Mouse (Mus musculus): Measurements from ENCODE around the gene Gm42791. TPM values are rescaled to one million over a fixed set of nuclear protein-coding genes. Genes with fewer than 3 reads are reported as not detected.

The Gm42791 gene
- total RNA-seq, 2 experiments from 2014 or later = 18.9 to 21.1 TPM

DNA sequence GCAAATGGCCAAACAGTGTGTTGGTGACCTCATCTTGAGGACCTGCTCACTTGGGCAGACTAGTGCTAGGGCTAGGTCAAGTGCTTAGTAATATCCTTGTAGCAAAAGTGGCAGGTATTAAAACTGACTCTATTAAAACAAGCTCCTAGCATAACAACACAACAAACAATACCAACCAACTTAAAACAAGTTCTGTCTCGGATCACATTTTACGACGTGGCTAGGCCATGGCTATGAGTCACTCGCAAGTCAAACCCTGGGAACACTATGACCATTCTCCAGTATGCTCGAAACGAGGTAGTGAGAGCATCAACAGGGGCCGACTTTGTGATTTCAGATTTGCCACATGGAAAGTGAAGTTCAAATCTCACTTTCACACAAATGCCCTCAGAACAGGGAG lies 99.1 kb downstream of the Gm42791 start:
- no peak for DNase-seq (ENCODE audit: extremely low spot score in 1 of 2, low spot score in 1 of 2)

DNA sequence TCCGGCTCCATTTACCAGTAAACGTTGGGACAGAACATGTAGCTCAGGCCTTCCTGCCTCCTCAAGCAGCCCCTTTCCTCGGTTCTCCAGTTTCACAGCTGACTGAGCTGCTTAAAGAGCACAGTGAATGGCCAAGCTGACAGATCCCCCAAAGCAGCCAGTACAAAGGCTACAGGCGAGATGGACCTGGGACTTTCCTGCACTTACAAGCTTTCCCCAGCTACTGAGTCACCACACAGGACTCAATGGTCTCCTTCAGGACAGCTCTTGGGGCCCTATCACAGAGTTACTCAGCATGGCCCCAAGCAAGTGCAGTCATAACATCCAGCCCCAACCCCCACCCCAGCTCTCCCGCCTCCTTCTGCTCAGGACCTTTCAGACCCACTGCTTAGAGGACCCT lies 99.9 kb downstream of the Gm42791 start:
- no peak for DNase-seq (ENCODE audit: extremely low spot score in 1 of 2, low spot score in 1 of 2)

DNA sequence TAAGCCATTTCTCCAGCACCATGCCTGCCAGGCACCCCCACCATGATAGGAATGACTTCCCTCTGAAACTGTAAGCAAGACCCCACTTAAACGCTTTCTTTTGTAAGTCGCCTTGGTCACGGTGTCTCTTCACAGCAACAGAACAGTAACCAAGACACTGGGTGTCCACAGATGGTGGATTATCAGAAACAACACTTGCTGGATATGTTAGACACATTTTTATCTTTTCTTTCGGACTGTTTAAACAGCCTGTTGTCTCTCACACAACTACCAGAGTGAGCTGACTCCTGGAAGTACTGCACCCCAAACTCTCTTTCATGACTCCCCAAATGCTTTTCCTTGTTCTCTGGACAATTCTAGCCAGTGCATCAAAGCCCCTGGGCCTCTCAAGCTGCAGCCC lies 104.7 kb downstream of the Gm42791 start:
- no peak for DNase-seq (ENCODE audit: extremely low spot score in 1 of 2, low spot score in 1 of 2)

DNA sequence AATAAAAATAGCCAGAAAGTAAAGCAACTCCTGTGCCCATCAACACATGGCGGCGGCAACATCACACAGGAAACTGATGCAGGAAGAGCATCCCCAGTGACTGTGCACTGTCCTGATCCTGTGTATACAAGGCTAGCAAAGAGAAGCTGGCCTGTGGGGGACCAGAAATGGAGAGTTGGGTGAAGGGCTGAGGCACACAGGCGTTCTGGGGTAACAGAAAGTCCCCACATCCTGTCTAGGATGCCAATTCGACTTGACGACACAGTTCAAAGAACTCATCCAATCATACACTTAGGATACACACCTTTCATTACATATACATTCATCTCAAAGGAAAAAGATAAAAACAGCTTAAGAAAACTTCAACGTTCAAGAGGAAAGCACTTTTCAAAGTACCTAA lies 106.9 kb downstream of the Gm42791 start:
- DNase-seq (ENCODE audit: extremely low spot score in 1 of 2, low spot score in 1 of 2) = no peak

DNA sequence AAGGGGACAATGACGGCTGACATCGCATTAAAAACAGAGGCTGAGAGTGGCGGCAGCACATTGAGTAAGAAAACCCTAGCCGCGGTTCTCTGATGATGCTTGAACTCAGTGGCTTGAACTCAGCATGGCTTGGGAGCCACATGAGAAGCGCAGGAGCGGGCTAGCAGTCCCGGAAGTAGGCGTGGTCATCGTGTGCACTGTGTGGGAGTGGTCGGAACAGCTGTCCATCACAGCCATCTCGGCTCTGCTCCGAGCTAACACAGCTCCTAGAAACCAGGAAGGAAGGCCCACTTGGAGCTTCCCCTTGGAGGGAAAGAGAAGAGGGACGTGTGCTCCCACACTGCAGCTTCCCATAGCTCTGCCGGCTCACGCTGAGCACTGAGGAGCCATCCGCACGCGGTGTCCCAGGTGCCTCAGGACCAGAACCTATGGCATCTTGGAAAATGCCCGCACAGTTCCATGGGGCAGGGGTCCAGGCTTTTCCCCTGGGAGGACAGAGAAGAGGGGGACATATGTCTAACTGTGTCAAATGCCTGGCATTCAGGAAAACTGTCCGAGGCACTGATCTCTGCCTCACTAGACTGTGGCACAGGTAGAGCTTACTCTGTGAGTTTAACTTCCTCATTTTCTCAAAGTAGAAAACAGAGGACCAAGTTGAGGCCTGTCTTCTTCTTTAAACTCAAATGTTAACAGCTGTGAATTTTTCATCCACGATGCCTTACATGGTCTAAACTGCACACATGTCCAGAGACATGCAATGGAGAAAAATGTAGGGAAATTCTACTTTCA lies 108.9 kb downstream of the Gm42791 start:
- DNase-seq (ENCODE audit: extremely low spot score in 1 of 2, low spot score in 1 of 2) = no peak

DNA sequence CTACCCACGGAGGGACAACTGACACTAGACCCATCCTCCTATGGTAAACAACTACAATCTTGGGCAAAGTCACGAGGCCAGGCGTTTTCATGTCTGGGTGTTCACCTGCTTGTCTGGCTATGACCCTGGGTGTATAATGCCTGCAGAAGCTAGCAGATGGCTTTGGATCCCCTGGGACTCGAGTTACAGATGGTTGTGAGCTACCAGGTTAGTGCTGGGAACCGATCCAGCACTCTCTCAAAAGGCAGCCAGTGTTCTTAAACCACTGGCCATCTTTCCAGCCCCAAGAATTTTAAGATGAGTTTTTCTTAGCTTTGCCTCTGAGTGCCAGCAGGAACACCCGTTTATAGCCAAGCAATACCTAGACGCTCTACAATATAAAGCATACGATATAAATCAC lies 111.3 kb downstream of the Gm42791 start:
- DNase-seq (ENCODE audit: extremely low spot score in 1 of 2, low spot score in 1 of 2) = no peak

DNA sequence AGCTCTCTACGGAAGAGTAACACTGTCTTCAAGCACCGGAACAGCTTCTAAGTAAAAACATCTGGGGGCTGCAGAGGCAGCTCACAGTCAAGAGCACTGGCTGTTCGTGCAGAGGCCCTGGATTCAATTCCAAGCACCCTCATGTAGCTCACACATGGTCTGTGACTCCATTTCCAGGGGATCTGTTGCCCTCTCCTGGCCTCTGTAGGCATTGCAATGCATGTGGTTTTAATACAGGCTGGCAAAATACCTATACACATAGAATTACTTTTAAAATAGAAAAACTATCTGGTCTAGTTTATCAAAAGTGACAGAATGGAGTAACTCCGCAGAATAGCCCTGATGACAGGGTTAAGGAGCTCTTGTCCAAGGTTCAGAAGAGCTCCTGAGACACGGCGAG lies 115.7 kb downstream of the Gm42791 start:
- DNase-seq (ENCODE audit: extremely low spot score in 1 of 2, low spot score in 1 of 2) = peak in 1 of 2 experiments; percentile 21

DNA sequence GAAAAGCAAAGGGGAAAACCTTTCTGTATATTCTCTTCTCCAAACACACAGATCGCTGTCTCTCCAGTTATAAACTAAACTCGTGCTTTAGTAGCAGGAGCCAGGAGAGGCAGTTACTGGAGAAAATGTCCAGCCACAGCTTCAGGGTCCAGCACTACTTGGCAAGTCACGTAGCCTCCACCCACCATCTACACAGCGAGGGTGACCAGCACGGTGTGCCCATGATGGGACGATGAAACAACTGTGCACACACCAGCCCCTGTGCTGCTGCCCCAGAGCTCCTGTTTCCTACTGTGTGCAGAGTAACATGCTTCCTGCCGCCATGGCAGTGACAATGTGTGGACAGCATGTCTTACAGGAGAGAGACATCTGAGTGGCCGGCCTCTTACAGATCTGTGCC lies 121.8 kb downstream of the Gm42791 start:
- DNase-seq (ENCODE audit: extremely low spot score in 1 of 2, low spot score in 1 of 2) = no peak

DNA sequence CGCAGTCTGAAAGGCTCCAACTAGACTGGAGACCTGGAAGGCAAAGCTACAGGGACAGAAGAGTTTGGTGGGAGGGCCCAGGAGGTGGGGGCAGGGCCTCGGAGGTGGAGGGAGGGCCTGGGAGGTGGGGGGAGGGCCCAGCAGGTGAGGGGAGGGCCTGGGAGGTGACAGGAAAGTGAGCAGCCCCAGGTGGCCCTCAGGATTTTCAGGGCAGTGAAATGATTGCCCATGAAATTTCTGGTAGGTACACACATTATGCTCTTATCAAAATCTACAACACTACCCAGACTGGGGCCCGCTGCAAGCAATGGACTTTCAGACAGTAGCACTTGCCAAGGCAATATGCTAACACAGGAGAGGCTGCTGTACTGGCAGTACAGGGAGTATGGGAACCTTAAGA lies 125.4 kb downstream of the Gm42791 start:
- DNase-seq (ENCODE audit: extremely low spot score in 1 of 2, low spot score in 1 of 2) = no peak

DNA sequence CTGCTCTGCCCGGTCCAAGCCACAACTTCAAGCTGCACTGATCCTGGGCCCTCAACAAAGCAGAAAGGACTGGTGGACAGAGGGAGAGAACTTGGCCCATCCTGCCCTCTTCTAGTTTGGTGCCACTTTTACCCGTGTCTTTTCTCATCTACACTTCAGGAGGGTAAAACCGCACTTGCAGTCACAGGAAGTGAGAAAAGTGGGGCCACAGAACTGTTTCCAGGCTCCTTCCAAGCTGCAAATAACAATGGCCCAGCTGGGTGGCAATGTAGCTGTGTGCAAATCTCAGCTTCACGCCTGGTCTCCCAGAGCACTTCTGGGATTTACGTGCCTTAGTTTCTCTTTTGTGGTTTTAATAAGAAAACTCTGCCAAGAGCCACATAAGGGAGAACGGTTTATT lies 127.2 kb downstream of the Gm42791 start:
- no peak for DNase-seq (ENCODE audit: extremely low spot score in 1 of 2, low spot score in 1 of 2)

DNA sequence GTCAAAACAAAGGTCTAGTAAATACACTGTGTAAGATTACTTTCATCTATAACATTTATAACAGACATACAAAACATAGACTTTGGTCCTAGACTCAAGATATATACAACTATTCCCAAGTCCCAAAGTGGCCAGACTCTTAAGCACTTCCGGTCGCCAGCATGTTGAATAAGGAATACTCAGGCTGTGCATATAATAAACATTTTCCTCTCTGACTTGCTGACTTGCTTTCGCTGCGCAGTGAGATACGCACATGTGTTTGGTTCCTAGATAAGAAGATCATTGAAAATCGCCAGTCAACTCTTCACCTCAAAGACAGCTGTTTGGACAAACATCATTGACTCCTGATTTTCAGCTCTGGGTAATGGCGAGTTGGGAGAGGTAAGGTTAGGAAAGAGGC lies 127.8 kb downstream of the Gm42791 start:
- DNase-seq (ENCODE audit: extremely low spot score in 1 of 2, low spot score in 1 of 2) = no peak

DNA sequence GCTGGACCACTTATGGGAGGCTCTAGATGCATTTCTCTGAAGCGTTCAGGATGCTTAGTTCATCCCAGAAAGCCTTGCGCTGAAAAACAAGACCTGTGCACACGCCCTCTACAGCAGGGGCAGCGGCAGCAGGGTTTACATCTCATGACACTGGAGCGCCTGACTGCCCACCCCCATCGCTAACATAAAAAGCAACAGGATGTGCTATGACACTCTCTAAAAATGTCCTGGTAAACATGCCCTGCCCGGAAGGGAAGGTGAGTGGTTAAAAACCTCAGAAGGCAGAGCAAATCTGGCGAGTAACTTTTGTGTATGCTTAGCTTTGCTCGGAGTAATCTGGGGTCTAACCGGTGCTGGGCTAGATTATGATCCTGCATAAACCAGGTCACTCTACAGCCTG lies 128.4 kb downstream of the Gm42791 start:
- DNase-seq (ENCODE audit: extremely low spot score in 1 of 2, low spot score in 1 of 2) = no peak

DNA sequence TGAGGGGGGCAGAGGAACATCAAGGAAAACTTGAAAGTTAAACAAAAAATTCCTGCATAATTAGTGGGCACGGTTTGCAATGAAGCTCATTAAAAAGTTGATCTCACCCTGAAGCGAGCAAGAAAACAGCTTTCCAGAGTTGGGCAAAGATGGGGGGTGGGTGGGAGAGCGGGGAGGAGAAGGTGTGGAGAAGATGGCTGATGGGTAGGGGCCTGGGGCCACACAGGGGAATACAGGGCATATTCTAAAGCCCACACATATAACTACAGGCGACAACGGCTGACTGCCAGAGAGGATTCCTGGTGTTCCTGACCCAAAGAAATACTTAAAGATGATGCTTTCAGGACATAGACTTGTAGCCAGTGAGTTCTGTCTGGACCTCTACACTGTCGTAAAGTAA lies 131.5 kb downstream of the Gm42791 start:
- no peak for DNase-seq (ENCODE audit: extremely low spot score in 1 of 2, low spot score in 1 of 2)

DNA sequence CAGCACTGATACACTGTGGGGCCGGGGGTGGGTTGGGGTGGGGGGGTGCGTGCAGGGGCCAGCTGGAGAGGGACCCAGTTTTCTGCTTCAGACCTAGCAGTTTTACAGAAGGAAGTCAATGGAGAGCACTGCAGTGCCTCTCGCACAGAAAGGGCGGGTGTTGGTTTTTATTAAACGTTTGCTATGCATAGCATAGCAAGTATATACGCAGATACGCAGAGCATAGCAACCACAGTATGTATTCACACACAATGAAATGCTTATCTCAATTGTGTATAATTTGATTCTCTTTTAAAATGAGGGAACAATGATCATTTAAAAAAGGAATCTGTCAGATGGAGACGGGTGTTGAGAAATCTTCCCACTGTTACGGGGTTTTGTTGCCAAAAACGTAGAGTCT lies 132.1 kb downstream of the Gm42791 start:
- DNase-seq (ENCODE audit: extremely low spot score in 1 of 2, low spot score in 1 of 2) = no peak

DNA sequence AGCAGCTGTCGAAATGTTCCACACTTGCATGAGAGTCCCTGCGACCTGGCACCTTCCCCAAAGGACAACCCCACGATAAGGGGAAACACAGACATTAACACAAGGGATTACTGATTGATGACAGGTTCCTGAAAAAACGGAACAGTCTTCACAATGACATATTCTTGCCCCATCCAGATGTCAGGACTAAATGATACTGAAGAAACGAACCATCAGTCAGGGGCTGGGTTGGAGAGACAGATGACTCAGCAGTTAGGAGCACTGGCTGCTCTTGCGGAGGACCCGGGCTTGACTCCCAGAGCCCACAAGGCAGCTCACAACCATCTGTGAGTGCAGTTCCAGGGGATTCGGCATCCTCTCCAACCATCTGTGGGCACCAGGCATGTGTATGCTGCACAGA lies 132.8 kb downstream of the Gm42791 start:
- no peak for DNase-seq (ENCODE audit: extremely low spot score in 1 of 2, low spot score in 1 of 2)

DNA sequence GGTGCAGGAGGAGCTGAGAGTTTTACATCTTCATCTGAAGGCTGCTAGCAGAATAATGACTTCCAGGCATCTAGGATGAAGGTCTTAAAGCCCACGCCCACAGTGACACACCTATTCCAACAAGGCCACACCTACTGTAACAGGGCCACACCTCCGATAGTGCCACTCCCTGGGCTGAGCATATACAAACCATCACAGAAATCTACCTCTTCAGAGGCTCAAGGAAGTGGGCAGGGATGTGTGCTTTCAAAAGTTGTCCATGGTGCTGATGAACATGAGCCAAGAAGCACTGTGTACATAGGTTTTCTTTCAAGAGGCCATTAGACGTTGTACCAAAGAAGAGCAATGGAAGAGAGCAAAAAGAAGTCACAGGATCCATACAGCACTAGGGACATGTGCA lies 137.4 kb downstream of the Gm42791 start:
- no peak for DNase-seq (ENCODE audit: extremely low spot score in 1 of 2, low spot score in 1 of 2)

DNA sequence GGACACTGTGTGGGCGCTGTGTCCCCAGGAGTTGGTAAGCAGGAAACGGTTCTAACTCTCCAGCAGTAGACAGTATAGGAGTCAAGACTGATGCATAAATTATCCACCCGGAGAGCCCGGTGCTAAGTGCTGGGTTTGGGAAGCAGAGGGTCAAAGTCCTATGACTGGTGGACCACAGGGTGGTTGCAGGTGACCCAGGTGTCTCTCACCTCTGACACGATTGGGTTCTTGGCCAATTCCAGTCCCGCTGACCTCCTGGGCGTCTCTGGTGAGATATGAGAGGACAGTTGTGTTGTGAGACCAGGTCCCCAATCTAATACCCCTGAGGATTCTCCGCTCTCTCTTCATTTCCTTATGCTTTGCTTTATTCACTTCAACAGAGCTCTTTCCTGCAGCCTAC lies 139.9 kb downstream of the Gm42791 start:
- no peak for DNase-seq (ENCODE audit: extremely low spot score in 1 of 2, low spot score in 1 of 2)

DNA sequence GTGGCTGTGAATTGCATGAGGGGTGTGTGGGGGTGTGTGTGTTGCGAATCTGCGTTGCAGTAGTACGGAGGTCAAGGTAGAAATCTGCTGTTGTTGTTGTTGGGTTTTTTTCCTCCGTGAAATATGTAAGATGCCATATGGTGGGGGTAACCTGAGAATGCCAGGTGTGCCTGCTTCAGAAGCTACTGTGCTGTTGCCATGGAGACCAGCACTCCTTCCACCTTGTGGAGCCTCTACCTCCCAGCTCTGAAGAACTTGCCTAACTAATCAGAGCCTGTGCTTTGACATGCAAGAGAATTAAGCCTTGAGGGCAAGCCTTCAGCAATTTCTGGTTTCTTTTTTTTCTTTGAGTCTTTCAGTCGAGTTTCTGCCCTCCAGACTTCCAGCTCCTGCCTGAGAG lies 140.8 kb downstream of the Gm42791 start:
- no peak for DNase-seq (ENCODE audit: extremely low spot score in 1 of 2, low spot score in 1 of 2)

DNA sequence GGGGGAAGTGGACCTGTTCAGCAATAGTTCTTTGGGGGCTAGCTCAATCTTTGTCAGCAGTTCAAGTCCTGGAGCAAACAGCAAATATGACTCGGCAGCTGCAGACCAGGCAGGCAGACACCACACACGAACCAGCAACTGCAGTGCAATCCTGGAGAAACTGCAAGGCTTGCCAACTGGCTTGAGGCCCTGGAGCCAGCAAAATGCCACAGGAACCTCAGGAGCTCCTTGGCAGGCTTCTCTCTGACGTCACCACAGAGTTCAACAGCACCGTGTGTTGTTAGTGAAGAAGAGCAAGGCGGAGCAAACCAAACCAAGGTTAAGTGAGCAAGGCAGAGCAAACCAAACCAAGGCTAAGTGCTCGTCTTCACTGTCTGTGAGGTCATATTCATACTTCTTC lies 145.4 kb downstream of the Gm42791 start:
- no peak for DNase-seq (ENCODE audit: extremely low spot score in 1 of 2, low spot score in 1 of 2)

DNA sequence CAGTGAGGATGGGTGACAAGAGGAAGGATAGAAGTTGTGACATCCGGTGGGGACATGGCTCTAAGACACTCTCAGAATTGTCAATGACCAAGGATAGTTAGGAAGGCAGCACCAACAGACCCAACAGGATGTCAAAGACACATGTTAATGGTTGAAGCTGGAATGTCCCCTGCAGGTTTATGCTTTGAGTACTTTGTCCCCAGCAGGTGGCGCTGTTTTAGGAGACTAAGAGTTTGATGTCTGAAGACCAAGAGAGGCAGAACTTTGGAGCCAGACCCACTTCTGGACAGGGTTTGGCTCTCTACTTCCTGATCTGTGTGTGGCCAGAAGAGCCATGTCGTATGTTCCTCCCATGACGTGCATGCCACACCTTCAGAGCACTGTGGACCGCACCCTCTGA lies 147.9 kb downstream of the Gm42791 start:
- DNase-seq (ENCODE audit: extremely low spot score in 1 of 2, low spot score in 1 of 2) = no peak

Data from layer of hippocampus, postnatal 25 days (tissue).